Mouse (Mus musculus): ENCODE measurements at regions not wholly inside any gene's neighbourhood (a gene's known extent, or its start where the extent isn't known, plus 50 kb on each side); places are given as distances from the start of the nearest gene placed in this dataset.

DNA sequence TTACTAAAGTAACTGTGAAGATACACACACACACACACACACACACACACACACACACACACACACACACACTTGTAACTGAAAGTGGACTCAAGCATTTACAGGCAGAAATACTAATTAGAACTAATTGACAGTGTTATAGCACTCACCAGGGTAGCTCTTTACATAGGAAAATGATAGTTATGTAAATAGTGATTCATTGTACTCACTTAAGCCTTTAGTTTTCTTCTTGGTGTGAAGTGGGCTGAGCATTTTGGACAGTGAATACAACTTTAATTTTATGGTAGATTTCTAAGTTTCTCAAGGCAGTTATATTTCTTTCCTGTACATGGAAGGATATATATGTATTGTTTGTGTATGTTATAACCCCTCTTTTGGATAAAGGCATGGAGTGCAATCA lies 704.5 kb upstream of the Nr2f1 start:
- no peak for TF ChIP-seq POLR2A (IDR thresholded peaks at IDR 0.05; ENCODE audit: borderline replicate concordance, extremely low read depth, insufficient read depth, insufficient read length)
- H3K4me3 ChIP-seq (replicated peaks; ENCODE audit: low read length) = no peak overlapping the region
- H3K36me3 ChIP-seq (ENCODE audit: control insufficient read depth, insufficient read depth, low read length) = no peaks in the 10 kb centered on the region
- no peak overlapping the region for H3K27ac ChIP-seq (replicated peaks; ENCODE audit: low read depth, low read length)
- no peak for DNase-seq (ENCODE audit: low spot score)
- no peaks in the 10 kb centered on the region for H3K9me3 ChIP-seq (ENCODE audit: control insufficient read depth, low read length)
- H3K9ac ChIP-seq (ENCODE audit: low read depth, low read length, severe bottlenecking) = no peak overlapping the region
- no peaks in the 10 kb centered on the region for H3K27me3 ChIP-seq (ENCODE audit: control insufficient read depth, insufficient read depth, low read length)
- no peak for ATAC-seq (ENCODE audit: low FRiP score, low read depth)
- no peaks in the 10 kb centered on the region for H3K4me1 ChIP-seq (ENCODE audit: control insufficient read depth, insufficient read depth, low read length)
- no peak overlapping the region for H3K4me2 ChIP-seq (replicated peaks; ENCODE audit: low read depth, low read length, severe bottlenecking)

- no peak for ATAC-seq (ENCODE audit: low FRiP score, low read depth)
- DNase-seq (ENCODE audit: low spot score) = no peak
- H3K27ac ChIP-seq (replicated peaks; ENCODE audit: low read depth, low read length) = no peak overlapping the region
- H3K9me3 ChIP-seq (ENCODE audit: control insufficient read depth, low read length) = no peaks in the 10 kb centered on the region
- 79% methylated on average over 1 of the region's 1 CpGs for WGBS
- no peak overlapping the region for H3K4me3 ChIP-seq (replicated peaks; ENCODE audit: low read length)
- no peaks in the 10 kb centered on the region for H3K36me3 ChIP-seq (ENCODE audit: control insufficient read depth, insufficient read depth, low read length)
- no peaks in the 10 kb centered on the region for H3K4me1 ChIP-seq (ENCODE audit: control insufficient read depth, insufficient read depth, low read length)
- H3K4me2 ChIP-seq (replicated peaks; ENCODE audit: low read depth, low read length, severe bottlenecking) = no peak overlapping the region
- H3K9ac ChIP-seq (ENCODE audit: low read depth, low read length, severe bottlenecking) = no peak overlapping the region
- no peak for TF ChIP-seq POLR2A (IDR thresholded peaks at IDR 0.05; ENCODE audit: borderline replicate concordance, extremely low read depth, insufficient read depth, insufficient read length)
- H3K27me3 ChIP-seq (ENCODE audit: control insufficient read depth, insufficient read depth, low read length) = no peaks in the 10 kb centered on the region
Measured at GRCm38 (mm10) chr13:78900693-78901092, 701.1 kb upstream of the Nr2f1 start.

DNA sequence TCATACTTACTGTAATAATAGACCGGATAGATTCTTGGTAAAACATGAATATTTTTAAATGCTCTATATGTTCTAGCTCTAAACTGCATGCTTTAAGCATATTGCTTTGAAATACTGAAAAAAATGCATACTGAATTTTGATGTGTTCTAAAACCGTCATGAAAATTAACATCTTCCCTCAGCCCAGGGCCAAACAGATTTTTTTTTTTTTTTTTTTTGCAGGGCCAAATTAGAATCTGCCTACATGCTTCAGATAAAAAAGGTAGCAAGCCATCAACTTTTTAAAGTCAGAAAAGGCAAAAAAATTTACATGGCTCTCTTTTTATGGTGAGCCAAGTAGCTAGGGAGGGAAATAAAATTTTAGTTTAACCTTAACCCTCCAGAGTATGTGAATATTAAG lies 692.7 kb upstream of the Nr2f1 start:
- DNase-seq (ENCODE audit: low spot score) (no peak), ATAC-seq (ENCODE audit: low FRiP score, low read depth) (no peak)
- Histone ChIP-seq H3K4me3 (replicated peaks; ENCODE audit: low read length) (no peak overlapping the region), H3K4me1 (ENCODE audit: control insufficient read depth, insufficient read depth, low read length) (no peaks in the 10 kb centered on the region), H3K36me3 (ENCODE audit: control insufficient read depth, insufficient read depth, low read length) (no peaks in the 10 kb centered on the region), H3K4me2 (replicated peaks; ENCODE audit: low read depth, low read length, severe bottlenecking) (no peak overlapping the region), H3K9me3 (ENCODE audit: control insufficient read depth, low read length) (no peaks in the 10 kb centered on the region), H3K27ac (replicated peaks; ENCODE audit: low read depth, low read length) (no peak overlapping the region), H3K27me3 (ENCODE audit: control insufficient read depth, insufficient read depth, low read length) (no peaks in the 10 kb centered on the region), H3K9ac (ENCODE audit: low read depth, low read length, severe bottlenecking) (no peak overlapping the region)
- WGBS = 81% methylated on average over 2 of the region's 2 CpGs
- no peak for TF ChIP-seq POLR2A (IDR thresholded peaks at IDR 0.05; ENCODE audit: borderline replicate concordance, extremely low read depth, insufficient read depth, insufficient read length)

DNA sequence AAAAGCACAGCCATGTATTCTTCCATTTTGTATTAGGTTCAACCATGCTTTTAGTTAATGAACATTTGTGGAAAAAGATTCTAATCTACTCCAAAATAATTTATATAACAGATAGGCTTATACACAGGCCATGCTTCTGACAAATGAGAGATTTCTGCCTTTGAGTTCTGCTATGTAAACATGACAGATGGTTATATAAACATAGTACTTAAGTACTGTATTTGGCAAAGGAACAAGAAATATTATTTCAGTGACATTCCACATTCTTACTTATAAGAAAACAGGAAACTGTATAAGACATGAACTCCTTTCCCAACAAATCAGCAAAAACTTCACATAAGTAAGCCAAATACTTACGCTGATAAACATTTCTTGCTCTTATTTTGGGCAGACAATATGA lies 683.5 kb upstream of the Nr2f1 start:
- peak; percentile 2 for DNase-seq (ENCODE audit: low spot score)
- H3K9ac ChIP-seq (ENCODE audit: low read depth, low read length, severe bottlenecking) = no peak overlapping the region
- no peak overlapping the region for H3K4me3 ChIP-seq (replicated peaks; ENCODE audit: low read length)
- WGBS = 90% methylated on average over 1 of the region's 1 CpGs
- H3K27me3 ChIP-seq (ENCODE audit: control insufficient read depth, insufficient read depth, low read length) = no peaks in the 10 kb centered on the region
- no peaks in the 10 kb centered on the region for H3K4me1 ChIP-seq (ENCODE audit: control insufficient read depth, insufficient read depth, low read length)
- no peaks in the 10 kb centered on the region for H3K36me3 ChIP-seq (ENCODE audit: control insufficient read depth, insufficient read depth, low read length)
- no peak for ATAC-seq (ENCODE audit: low FRiP score, low read depth)
- no peak overlapping the region for H3K27ac ChIP-seq (replicated peaks; ENCODE audit: low read depth, low read length)
- TF ChIP-seq POLR2A (IDR thresholded peaks at IDR 0.05; ENCODE audit: borderline replicate concordance, extremely low read depth, insufficient read depth, insufficient read length) = no peak
- no peak overlapping the region for H3K4me2 ChIP-seq (replicated peaks; ENCODE audit: low read depth, low read length, severe bottlenecking)
- H3K9me3 ChIP-seq (ENCODE audit: control insufficient read depth, low read length) = no peaks in the 10 kb centered on the region

DNA sequence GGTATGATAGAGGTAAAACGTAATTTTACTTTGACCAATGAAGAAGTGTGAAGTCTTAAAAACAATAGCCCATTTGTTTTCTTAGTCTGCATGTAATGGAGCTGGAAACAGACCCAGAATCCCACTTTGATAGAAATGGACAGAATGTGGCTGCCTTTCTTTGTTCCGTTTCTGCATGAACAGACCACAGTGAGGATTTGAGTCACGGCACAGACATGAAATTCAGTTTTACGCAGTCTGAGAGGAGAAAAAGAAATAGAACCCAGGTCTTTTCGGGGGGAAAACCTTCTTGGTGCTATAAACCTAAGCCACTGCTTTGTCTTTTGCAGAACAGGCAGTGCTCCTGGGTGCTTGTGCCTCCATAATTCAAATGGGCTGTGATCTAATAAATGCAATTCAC lies 673.0 kb upstream of the Nr2f1 start:
- no peak for TF ChIP-seq POLR2A (IDR thresholded peaks at IDR 0.05; ENCODE audit: borderline replicate concordance, extremely low read depth, insufficient read depth, insufficient read length)
- no peak overlapping the region for H3K9ac ChIP-seq (ENCODE audit: low read depth, low read length, severe bottlenecking)
- no peak overlapping the region for H3K27ac ChIP-seq (replicated peaks; ENCODE audit: low read depth, low read length)
- DNase-seq (ENCODE audit: low spot score) = no peak
- 30% methylated on average over 5 of the region's 5 CpGs for WGBS
- H3K27me3 ChIP-seq (ENCODE audit: control insufficient read depth, insufficient read depth, low read length) = no peaks in the 10 kb centered on the region
- H3K4me2 ChIP-seq (replicated peaks; ENCODE audit: low read depth, low read length, severe bottlenecking) = no peak overlapping the region
- no peaks in the 10 kb centered on the region for H3K36me3 ChIP-seq (ENCODE audit: control insufficient read depth, insufficient read depth, low read length)
- H3K9me3 ChIP-seq (ENCODE audit: control insufficient read depth, low read length) = no peaks in the 10 kb centered on the region
- no peak overlapping the region for H3K4me3 ChIP-seq (replicated peaks; ENCODE audit: low read length)
- ATAC-seq (ENCODE audit: low FRiP score, low read depth) = no peak
- H3K4me1 ChIP-seq (ENCODE audit: control insufficient read depth, insufficient read depth, low read length) = no peaks in the 10 kb centered on the region

DNA sequence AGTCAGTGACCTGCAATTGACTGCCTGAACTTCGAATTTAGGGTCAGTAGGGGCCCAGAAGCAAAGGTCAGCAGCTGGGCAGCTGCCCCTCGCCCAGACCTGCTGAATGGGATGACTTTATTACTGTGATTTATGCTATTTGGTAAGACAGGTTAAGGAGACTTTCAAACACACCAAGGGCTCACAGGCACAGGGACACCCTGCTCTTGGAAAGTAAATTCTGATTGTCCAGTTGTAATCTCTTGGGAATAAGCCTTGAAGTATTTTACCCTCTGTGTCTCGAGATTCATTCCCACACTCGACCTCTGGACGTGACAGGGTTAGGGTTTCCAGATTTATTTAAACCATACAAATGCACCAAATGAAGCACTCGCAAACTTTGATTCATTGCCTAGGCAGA lies 672.4 kb upstream of the Nr2f1 start:
- Histone ChIP-seq H3K4me2 (replicated peaks; ENCODE audit: low read depth, low read length, severe bottlenecking) (no peak overlapping the region), H3K9me3 (ENCODE audit: control insufficient read depth, low read length) (no peaks in the 10 kb centered on the region), H3K36me3 (ENCODE audit: control insufficient read depth, insufficient read depth, low read length) (no peaks in the 10 kb centered on the region), H3K9ac (ENCODE audit: low read depth, low read length, severe bottlenecking) (no peak overlapping the region), H3K27ac (replicated peaks; ENCODE audit: low read depth, low read length) (no peak overlapping the region), H3K4me1 (ENCODE audit: control insufficient read depth, insufficient read depth, low read length) (no peaks in the 10 kb centered on the region), H3K27me3 (ENCODE audit: control insufficient read depth, insufficient read depth, low read length) (no peaks in the 10 kb centered on the region), H3K4me3 (replicated peaks; ENCODE audit: low read length) (no peak overlapping the region)
- DNase-seq (ENCODE audit: low spot score) = no peak
- no peak for TF ChIP-seq POLR2A (IDR thresholded peaks at IDR 0.05; ENCODE audit: borderline replicate concordance, extremely low read depth, insufficient read depth, insufficient read length)
- ATAC-seq (ENCODE audit: low FRiP score, low read depth) = no peak
- whole genome bisulfite sequencing = 12% methylated on average over 6 of the region's 6 CpGs
